Mouse (Mus musculus) left cerebral cortex, postnatal 10 days (tissue): Measurements from ENCODE around the gene Cspg5. TPM values are rescaled to one million over a fixed set of nuclear protein-coding genes. Genes with fewer than 3 reads are reported as not detected.
A peak's percentile ranks its signal among the peaks of the same experiment; 100 is the strongest.

Experiments
- DNase-seq, 2 experiments: peaks; one replicate each; pipeline ENCODE4 v3.0.0; 2021 to 2022; ENCODE audit warnings: low spot score in 2 of 2, mixed read lengths in 1 of 2; ENCODE audit errors: extremely low spot score in 1 of 2
- intact Hi-C: fragments of 180-260 bp; cut with DNase I; formaldehyde crosslinking; loops from one replicate; pipeline ENCODE4 v1.15.1; 2025
- total RNA-seq, 2 experiments: library from RNA; stranded (reverse); gene quantifications; 2 replicates each; pipeline ENCODE4 v1.2.3; 2021

The Cspg5 gene
- total RNA-seq = 100 to 1,000 TPM; 529 to 558 TPM

- intact Hi-C loops = no loop called here
- no peak for DNase-seq
These were observed at the start of gene Cspg5 for GRCm38 (mm10) chr9:110243221-110243833. Gene Cspg5 (plus strand): TSS chr9:110243783.

GRCm38 (mm10) chr9:110199870-110200269, 43.7 kb upstream of the Cspg5 start:
- intact Hi-C loops = loop anchor here (5.0 kb wide), 1 partner anchor 97 kb away; no protein-coding TSS in a partner anchor
- DNase-seq = no peak

- peak; percentile 45 to 78 for DNase-seq
- intact Hi-C loops = no loop called here
These were observed 37.8 kb upstream of the Cspg5 start for GRCm38 (mm10) chr9:110205526-110206404.

- intact Hi-C loops = no loop called here
- DNase-seq = no peak
These were observed 37.1 kb upstream of the Cspg5 start for GRCm38 (mm10) chr9:110206437-110206836.

GRCm38 (mm10) chr9:110208265-110208664, 35.3 kb upstream of the Cspg5 start:
- intact Hi-C loops = no loop called here
- no peak for DNase-seq

GRCm38 (mm10) chr9:110208967-110209366, 34.6 kb upstream of the Cspg5 start:
- no peak for DNase-seq
- intact Hi-C loops = no loop called here

GRCm38 (mm10) chr9:110224273-110224672, 19.3 kb upstream of the Cspg5 start:
- intact Hi-C loops = no loop called here
- DNase-seq = no peak

- no peak for DNase-seq
- intact Hi-C loops = no loop called here
These were observed 17.4 kb upstream of the Cspg5 start for GRCm38 (mm10) chr9:110226191-110226590.

- intact Hi-C loops = no loop called here
These were observed 14.9 kb upstream of the Cspg5 start for GRCm38 (mm10) chr9:110228671-110229070.

GRCm38 (mm10) chr9:110229112-110229511, 14.5 kb upstream of the Cspg5 start:
- intact Hi-C loops = no loop called here

More at GRCm38 (mm10) chr9:110228671-110229070, 14.9 kb upstream of the Cspg5 start:
- DNase-seq = no peak

GRCm38 (mm10) chr9:110229566-110230248, 13.9 kb upstream of the Cspg5 start:
- no peak for DNase-seq
- intact Hi-C loops = no loop called here

More at GRCm38 (mm10) chr9:110229112-110229511, 14.5 kb upstream of the Cspg5 start:
- DNase-seq = no peak

GRCm38 (mm10) chr9:110230395-110231071, 13.1 kb upstream of the Cspg5 start:
- intact Hi-C loops = no loop called here
- DNase-seq = peak in 1 of 2 experiments; percentile 48

- DNase-seq = no peak
- intact Hi-C loops = no loop called here
These were observed 8.6 kb upstream of the Cspg5 start for GRCm38 (mm10) chr9:110234962-110235361.

GRCm38 (mm10) chr9:110244567-110244888, 945 bp downstream of the Cspg5 start:
- DNase-seq = no peak
- intact Hi-C loops = no loop called here

- intact Hi-C loops = loop anchor here (5.0 kb wide), 1 partner anchor 47 kb away; no protein-coding TSS in a partner anchor
- peak; percentile 63 to 87 for DNase-seq
These were observed 1.5 kb downstream of the Cspg5 start for GRCm38 (mm10) chr9:110244889-110245589.

- intact Hi-C loops = loop anchor here (5.0 kb wide), 1 partner anchor 47 kb away; no protein-coding TSS in a partner anchor
- DNase-seq = peak; percentile 68 to 88
These were observed 2.2 kb downstream of the Cspg5 start for GRCm38 (mm10) chr9:110245590-110246320.

- intact Hi-C loops = loop anchor here (5.0 kb wide), 1 partner anchor 46 kb away; no protein-coding TSS in a partner anchor
- DNase-seq = peak in 1 of 2 experiments; percentile 72
These were observed 2.7 kb downstream of the Cspg5 start for GRCm38 (mm10) chr9:110246321-110246640.

- no peak for DNase-seq
- intact Hi-C loops = loop anchor here (5.0 kb wide), 1 partner anchor 45 kb away; no protein-coding TSS in a partner anchor
These were observed 3.5 kb downstream of the Cspg5 start for GRCm38 (mm10) chr9:110247049-110247448.
